ENCODE assay signal across 8 mouse cellular contexts in genomic region chr17:35842006-35842405, GRCm38 (mm10). TPM values are rescaled to one million over a fixed set of nuclear protein-coding genes. Genes with fewer than 3 reads are reported as not detected.
DNase-seq lines count a peak whose midpoint lies in the region; ATAC-seq and TF ChIP-seq lines count a peak whose summit lies in the region.

No protein-coding gene starts in this region.

- TF ChIP-seq CTCF in cerebellum, adult 2 months (IDR thresholded peaks at IDR 0.05; ENCODE audit: borderline replicate concordance, insufficient read depth, low read depth, low read length): no peak

- no peaks in the 10 kb centered on the region for H3K4me1 ChIP-seq in cerebellum, adult 2 months (ENCODE audit: control insufficient read depth, insufficient read depth, low read length)
- peaks cover 40% of the 10 kb centered on the region for H3K4me1 ChIP-seq in liver, embryonic 12.5 days

- no peaks in the 10 kb centered on the region for H3K27me3 ChIP-seq in cerebellum, adult 2 months (ENCODE audit: control insufficient read depth, insufficient read depth, low read length)
- H3K27me3 ChIP-seq in liver, embryonic 12.5 days (replicated peaks): no peaks in the 10 kb centered on the region

- no peak overlapping the region for H3K27ac ChIP-seq in cerebellum, adult 2 months (ENCODE audit: insufficient read depth, low read length)
- peak overlapping the region; percentile 94 for H3K27ac ChIP-seq in liver, embryonic 12.5 days

- H3K36me3 ChIP-seq in liver, embryonic 12.5 days: peaks cover 33% of the 10 kb centered on the region

- peak overlapping the region; percentile 80 for H3K4me2 ChIP-seq in liver, embryonic 12.5 days

- ATAC-seq in liver, embryonic 12.5 days: no peak
- ATAC-seq in CD4-positive, CD25-positive, alpha-beta regulatory T cell, adult 4 months: no peak
- ATAC-seq in erythroid progenitor cell, adult 5-6 weeks (replicated peaks; ENCODE audit: low FRiP score, poor library complexity, severe bottlenecking): no peak

- no peaks in the 10 kb centered on the region for H3K9me3 ChIP-seq in liver, embryonic 12.5 days (replicated peaks)

- DNase-seq in cerebellum, adult 2 months: no peak
- no peak for DNase-seq in cerebellum, postnatal 36 days
- DNase-seq in thymus, postnatal 14 days: peak; percentile 37
- DNase-seq in thymus, postnatal 25 days: no peak
- DNase-seq in urinary bladder, postnatal 10 days (ENCODE audit: low spot score): no peak

- peak overlapping the region; percentile 85 for H3K4me3 ChIP-seq in cerebellum, adult 2 months (replicated peaks; ENCODE audit: insufficient read depth, low read depth, low read length)
- H3K4me3 ChIP-seq in liver, embryonic 12.5 days: peak overlapping the region; percentile 73

- peak overlapping the region; percentile 80 for H3K9ac ChIP-seq in liver, embryonic 12.5 days

- TF ChIP-seq POLR2A in cerebellum, adult 2 months (IDR thresholded peaks at IDR 0.05; ENCODE audit: borderline replicate concordance, insufficient read depth, low read length): no peak

- 12% methylated on average over 11 of the region's 11 CpGs for WGBS in cerebellum, adult 2 months
- 8% methylated on average over 11 of the region's 11 CpGs for WGBS in liver, embryonic 12.5 days (ENCODE audit: insufficient replicate concordance)

RNA-seq across cellular contexts. Expression of gene Mdc1, which starts 0.7 kb away (rescaled TPM):
- polyA plus RNA-seq in cerebellum, adult 2 months (2012; rRNA removed): 12.1 and 16.1 TPM in 2 replicates
- 14.2 and 15.0 TPM in 2 replicates for polyA plus RNA-seq in liver, embryonic 12.5 days (2016; fragmentation: Nextera tagmentation; extraction: Ambion mirVana)
- 10 to 100 TPM; 10.9 to 13.2 TPM for polyA plus RNA-seq in CD4-positive, CD25-positive, alpha-beta regulatory T cell, adult 4 months (2017; shearing (Covaris generic))
- 117 and 147 TPM in 2 replicates for total RNA-seq in erythroid progenitor cell, adult 5-6 weeks (2015; ENCODE audit: low replicate concordance)
- total RNA-seq in erythroid progenitor cell, adult 5-6 weeks (2017; ENCODE audit: low replicate concordance): 31.0 and 57.1 TPM in 2 replicates

RNA-seq across cellular contexts. Expression of gene Tubb5, which starts 3.9 kb away (rescaled TPM):
- 320 TPM in 2 replicates for polyA plus RNA-seq in cerebellum, adult 2 months (2012; rRNA removed)
- polyA plus RNA-seq in liver, embryonic 12.5 days (2016; fragmentation: Nextera tagmentation; extraction: Ambion mirVana): 577 and 600 TPM in 2 replicates
- 100 to 1,000 TPM; 564 to 602 TPM for polyA plus RNA-seq in CD4-positive, CD25-positive, alpha-beta regulatory T cell, adult 4 months (2017; shearing (Covaris generic))
- total RNA-seq in erythroid progenitor cell, adult 5-6 weeks (2015; ENCODE audit: low replicate concordance): 663 and 669 TPM in 2 replicates
- total RNA-seq in erythroid progenitor cell, adult 5-6 weeks (2017; ENCODE audit: low replicate concordance): 760 and 914 TPM in 2 replicates

RNA-seq across cellular contexts. Expression of gene Flot1, which starts 19.0 kb away (rescaled TPM):
- polyA plus RNA-seq in cerebellum, adult 2 months (2012; rRNA removed): 129 and 140 TPM in 2 replicates
- 38.0 and 43.1 TPM in 2 replicates for polyA plus RNA-seq in liver, embryonic 12.5 days (2016; fragmentation: Nextera tagmentation; extraction: Ambion mirVana)
- polyA plus RNA-seq in CD4-positive, CD25-positive, alpha-beta regulatory T cell, adult 4 months (2017; shearing (Covaris generic)): 10 to 100 TPM; 24.3 to 30.7 TPM
- total RNA-seq in erythroid progenitor cell, adult 5-6 weeks (2015; ENCODE audit: low replicate concordance): 19.3 and 32.8 TPM in 2 replicates
- total RNA-seq in erythroid progenitor cell, adult 5-6 weeks (2017; ENCODE audit: low replicate concordance): 14.6 and 29.1 TPM in 2 replicates

RNA-seq across cellular contexts. Expression of gene Nrm, which starts 19.1 kb away (rescaled TPM):
- 8.6 and 12.0 TPM in 2 replicates for polyA plus RNA-seq in cerebellum, adult 2 months (2012; rRNA removed)
- 29.5 and 29.8 TPM in 2 replicates for polyA plus RNA-seq in liver, embryonic 12.5 days (2016; fragmentation: Nextera tagmentation; extraction: Ambion mirVana)
- 10 to 100 TPM; 35.5 to 43.5 TPM for polyA plus RNA-seq in CD4-positive, CD25-positive, alpha-beta regulatory T cell, adult 4 months (2017; shearing (Covaris generic))
- total RNA-seq in erythroid progenitor cell, adult 5-6 weeks (2015; ENCODE audit: low replicate concordance): 32.8 and 36.0 TPM in 2 replicates
- total RNA-seq in erythroid progenitor cell, adult 5-6 weeks (2017; ENCODE audit: low replicate concordance): 19.1 and 35.8 TPM in 2 replicates

RNA-seq across cellular contexts. Expression of gene Ier3, which starts 20.5 kb away (rescaled TPM):
- 22.6 and 25.2 TPM in 2 replicates for polyA plus RNA-seq in cerebellum, adult 2 months (2012; rRNA removed)
- polyA plus RNA-seq in liver, embryonic 12.5 days (2016; fragmentation: Nextera tagmentation; extraction: Ambion mirVana): 16.8 and 19.9 TPM in 2 replicates
- polyA plus RNA-seq in CD4-positive, CD25-positive, alpha-beta regulatory T cell, adult 4 months (2017; shearing (Covaris generic)): 1 to 10 TPM; 1.1 to 1.9 TPM
- total RNA-seq in erythroid progenitor cell, adult 5-6 weeks (2015; ENCODE audit: low replicate concordance): 3.8 and 10.5 TPM in 2 replicates
- total RNA-seq in erythroid progenitor cell, adult 5-6 weeks (2017; ENCODE audit: low replicate concordance): 0.51 and 4.0 TPM in 2 replicates
